Mouse (Mus musculus) frontal cortex, postnatal 25 days (tissue): ENCODE measurements at regions not wholly inside any gene's neighbourhood (a gene's known extent, or its start where the extent isn't known, plus 50 kb on each side); places are given as distances from the start of the nearest gene placed in this dataset.

Experiments used
- DNase-seq, 2 experiments: peaks; one replicate each; pipeline ENCODE4 v3.0.0; 2022; ENCODE audit warnings: low spot score in 2 of 2

- peak; percentile 51 to 61 for DNase-seq
Observed at GRCm38 (mm10) chr4:24154418-24154817, 341.8 kb upstream of the Mms22l start.

- no peak for DNase-seq
Observed at GRCm38 (mm10) chr4:24173750-24174149, 322.5 kb upstream of the Mms22l start.

DNA sequence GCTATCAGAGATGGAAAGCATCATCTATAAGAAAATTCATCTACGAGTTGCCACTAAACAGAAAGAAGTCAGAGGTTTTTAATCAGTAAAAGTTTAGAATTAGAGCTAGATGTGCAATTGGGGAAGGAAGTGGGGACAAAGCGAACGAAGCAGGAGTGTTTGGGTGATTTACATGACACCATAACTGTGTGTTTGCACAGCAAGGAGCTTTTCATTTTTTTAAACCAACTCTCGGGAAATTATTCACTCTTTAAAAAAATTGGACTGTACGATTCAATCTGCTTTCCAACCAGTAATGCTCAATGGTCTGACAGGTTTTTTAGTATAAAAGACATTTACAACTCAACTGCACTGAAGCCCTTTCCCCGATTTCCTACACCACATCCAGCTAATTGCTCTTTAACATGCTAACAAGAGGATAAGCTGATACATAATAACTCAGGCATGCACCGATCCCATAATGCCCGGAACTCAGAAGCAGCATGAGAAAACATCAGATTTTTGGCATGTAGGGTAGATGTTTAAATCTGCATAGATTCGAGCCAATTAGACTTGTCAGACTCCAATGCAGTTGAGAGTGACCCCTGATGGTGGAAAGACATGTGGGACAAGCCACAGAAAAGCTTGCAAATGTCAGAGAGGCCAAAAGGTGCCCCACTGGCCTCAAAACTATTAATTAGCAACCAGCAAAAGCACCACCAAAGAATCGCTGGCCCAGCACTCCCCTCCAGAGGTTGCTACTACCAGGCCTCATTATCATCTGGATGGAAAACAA lies 282.8 kb upstream of the Mms22l start:
- DNase-seq, result no peak

DNA sequence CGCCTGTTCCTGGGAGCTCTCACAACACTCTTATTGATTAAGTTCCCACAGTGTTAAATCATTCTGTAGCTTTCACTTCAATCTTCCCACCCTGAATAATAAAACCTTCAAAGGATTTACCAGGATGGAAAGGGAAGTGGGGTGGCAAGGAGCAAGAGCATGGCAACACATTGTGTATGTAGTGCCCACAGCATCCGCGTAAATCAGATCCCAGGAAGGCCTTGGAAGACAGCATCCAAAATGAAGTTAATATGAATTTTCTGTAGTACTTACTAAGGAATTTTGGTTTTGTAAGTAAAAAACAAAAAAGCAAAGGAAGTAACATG lies 282.3 kb upstream of the Mms22l start:
- DNase-seq, result no peak

GRCm38 (mm10) chr4:24218383-24218934 lies 277.8 kb upstream of the Mms22l start:
- DNase-seq, result no peak

GRCm38 (mm10) chr4:24219074-24219497 lies 277.2 kb upstream of the Mms22l start:
- DNase-seq, result no peak

DNA sequence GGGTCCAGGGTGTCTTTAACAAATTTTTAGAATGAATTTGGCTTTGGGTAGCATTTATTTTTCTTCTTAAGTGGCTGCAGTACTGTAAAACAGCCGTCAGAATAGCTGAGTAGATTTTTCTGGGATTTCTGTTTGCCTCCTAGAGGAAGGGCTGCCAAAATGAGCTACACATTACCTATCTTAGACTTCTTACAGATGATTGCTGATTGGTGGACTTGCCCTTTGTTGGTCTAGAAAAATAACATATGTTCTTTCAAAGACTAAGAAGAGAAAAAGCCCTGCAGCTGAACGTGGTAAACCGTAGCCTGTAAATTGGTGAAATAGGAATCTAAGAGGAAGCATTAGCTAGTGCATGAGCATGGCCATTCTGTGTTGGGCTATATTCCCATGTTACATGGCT lies 276.7 kb upstream of the Mms22l start:
- DNase-seq, result no peak

- DNase-seq, result no peak
Observed at GRCm38 (mm10) chr4:24245124-24245523, 251.1 kb upstream of the Mms22l start.

GRCm38 (mm10) chr4:24248142-24249054 lies 247.9 kb upstream of the Mms22l start:
- DNase-seq, result no peak

DNA sequence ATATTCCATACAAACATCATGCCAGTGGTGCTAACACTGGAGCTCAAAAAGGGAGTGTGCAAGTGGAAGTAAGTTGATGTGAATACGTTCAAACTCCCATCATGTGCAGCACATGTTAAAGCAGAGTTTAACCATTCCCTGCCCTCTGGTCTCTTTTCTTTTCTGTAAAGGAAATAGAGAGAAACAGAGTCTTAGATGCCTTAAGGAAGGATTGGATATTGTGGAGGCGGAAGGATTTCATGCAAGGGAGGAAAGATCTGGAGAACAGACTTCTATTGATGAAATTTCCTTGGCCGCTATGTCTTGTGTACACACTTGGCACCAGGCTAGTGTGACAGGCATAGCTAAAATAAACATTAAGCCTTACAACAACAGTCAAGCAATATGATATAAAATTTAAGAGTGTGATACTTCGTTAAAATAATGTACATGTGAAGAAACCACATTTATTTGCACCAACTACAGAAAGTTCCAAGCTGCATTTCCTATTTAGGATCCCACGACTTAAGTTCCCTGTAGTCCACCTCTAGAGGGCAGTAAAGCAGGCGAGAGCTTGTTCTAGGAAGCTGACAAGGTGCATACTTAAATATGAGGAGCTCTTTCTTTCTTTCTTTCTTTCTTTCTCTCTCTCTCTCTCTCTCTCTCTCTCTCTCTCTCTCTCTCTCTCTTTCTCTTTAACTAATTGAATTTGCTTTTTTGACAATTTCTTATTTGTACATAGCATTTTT lies 246.8 kb upstream of the Mms22l start:
- DNase-seq, result no peak

- DNase-seq, result no peak
Observed at GRCm38 (mm10) chr4:24278154-24278553, 218.1 kb upstream of the Mms22l start.
